ENCODE assay signal across 24 mouse cellular contexts in genomic region chr6:39033676-39034075, GRCm38 (mm10).
DNase-seq lines count a peak whose midpoint lies in the region; ATAC-seq and TF ChIP-seq lines count a peak whose summit lies in the region.
"Had no signal": no experiment of that assay in that cellular context is flagged by ENCODE, and none has a peak within 500 bp of the region (broad histone marks: within the 10 kb centered on the region; RNA-seq: fewer than 3 reads in every experiment).

No protein-coding gene starts in this region.

- no peak overlapping the region for H3K4me3 ChIP-seq in kidney, embryonic 15.5 days (replicated peaks)
- no peak overlapping the region for H3K4me3 ChIP-seq in kidney, embryonic 14.5 days (ENCODE audit: low read length)
- no peak overlapping the region for H3K4me3 ChIP-seq in C2C12 (ENCODE audit: insufficient read depth, poor library complexity, severe bottlenecking)
- H3K4me3 ChIP-seq: embryonic facial prominence, embryonic 13.5 days; embryonic facial prominence, embryonic 15.5 days; erythroblast, embryonic 14.5 days; forebrain, embryonic 10.5 days; forebrain, embryonic 12.5 days had no signal

- H3K9me3 ChIP-seq in kidney, embryonic 15.5 days (replicated peaks), result no peaks in the 10 kb centered on the region
- H3K9me3 ChIP-seq in kidney, embryonic 14.5 days (ENCODE audit: control insufficient read depth, low read length), result no peaks in the 10 kb centered on the region
- H3K9me3 ChIP-seq: embryonic facial prominence, embryonic 13.5 days; embryonic facial prominence, embryonic 15.5 days; forebrain, embryonic 10.5 days; forebrain, embryonic 12.5 days had no signal

- H3K27me3 ChIP-seq in kidney, embryonic 15.5 days, result no peaks in the 10 kb centered on the region
- H3K27me3 ChIP-seq in kidney, embryonic 14.5 days (ENCODE audit: control insufficient read depth, insufficient read depth, low read length), result no peaks in the 10 kb centered on the region
- no peaks in the 10 kb centered on the region for H3K27me3 ChIP-seq in C2C12 (ENCODE audit: control insufficient read depth, insufficient read depth, insufficient read length)
- H3K27me3 ChIP-seq: embryonic facial prominence, embryonic 13.5 days; embryonic facial prominence, embryonic 15.5 days had no signal

- H3K79me2 ChIP-seq in C2C12 (ENCODE audit: control insufficient read depth, insufficient read depth), result no peaks in the 10 kb centered on the region

- H3K4me1 ChIP-seq in kidney, embryonic 15.5 days, result peaks cover 19% of the 10 kb centered on the region
- 0 out of 2 replicates have a peak, but pooled peaks cover 3% of the 10 kb centered on the region for H3K4me1 ChIP-seq in kidney, embryonic 14.5 days (ENCODE audit: control insufficient read depth, insufficient read depth, low read length)
- H3K4me1 ChIP-seq: embryonic facial prominence, embryonic 15.5 days had no signal

- no peaks in the 10 kb centered on the region for H3K36me3 ChIP-seq in kidney, embryonic 15.5 days
- no peaks in the 10 kb centered on the region for H3K36me3 ChIP-seq in kidney, embryonic 14.5 days (ENCODE audit: control insufficient read depth, insufficient read depth, low read length)
- H3K36me3 ChIP-seq in C2C12 (ENCODE audit: control insufficient read depth, insufficient read depth), result no peaks in the 10 kb centered on the region
- H3K36me3 ChIP-seq: embryonic facial prominence, embryonic 13.5 days; embryonic facial prominence, embryonic 15.5 days; forebrain, embryonic 10.5 days; forebrain, embryonic 12.5 days had no signal

- no peak overlapping the region for H3K9ac ChIP-seq in kidney, embryonic 15.5 days
- H3K9ac ChIP-seq in kidney, embryonic 14.5 days (ENCODE audit: low read depth, low read length), result no peak overlapping the region
- H3K9ac ChIP-seq: embryonic facial prominence, embryonic 13.5 days; embryonic facial prominence, embryonic 15.5 days; forebrain, embryonic 12.5 days had no signal

- H3ac ChIP-seq in C2C12 (ENCODE audit: control insufficient read depth, insufficient read length, low read depth), result no peak overlapping the region

- no peak overlapping the region for H3K4me2 ChIP-seq in kidney, embryonic 15.5 days
- H3K4me2 ChIP-seq in kidney, embryonic 14.5 days (replicated peaks; ENCODE audit: low read depth, low read length), result no peak overlapping the region
- H3K4me2 ChIP-seq: embryonic facial prominence, embryonic 13.5 days; embryonic facial prominence, embryonic 15.5 days; forebrain, embryonic 12.5 days had no signal

- peak; percentile 18 for DNase-seq in gastrocnemius, adult 18-20 months (ENCODE audit: low spot score)
- no peak for DNase-seq in gastrocnemius, postnatal 14 days
- DNase-seq in right cerebral cortex, adult 2 months (ENCODE audit: low spot score in 2 of 2), result no peak
- DNase-seq: adrenal gland, adult 2 months; adrenal gland, postnatal 10 days; adrenal gland, postnatal 25 days; B cell, adult 2 months; cerebellum, adult 11 months; cerebellum, adult 18-20 months; cerebellum, adult 8-10 months; cerebellum, adult 9-11 months; cerebellum, postnatal 14 days; cerebellum, postnatal 36 days; embryo, embryonic 11 days had no signal

- TF ChIP-seq CTCF in C2C12 (IDR thresholded peaks at IDR 0.05; ENCODE audit: control insufficient read depth, insufficient read depth, insufficient read length), result no peak

- WGBS in kidney, embryonic 15.5 days, result 63% methylated on average over 7 of the region's 7 CpGs
- 58% methylated on average over 7 of the region's 7 CpGs for WGBS in kidney, embryonic 14.5 days

- intact Hi-C loops in gastrocnemius, postnatal 14 days (cut with DNase I; ENCODE audit: low total_unique reads), result no loop called here

- no peaks in the 10 kb centered on the region for H3K79me3 ChIP-seq in C2C12 (ENCODE audit: low read depth)

- no peak for ATAC-seq in kidney, embryonic 15.5 days (replicated peaks; ENCODE audit: low FRiP score)
- no peak for ATAC-seq in kidney, embryonic 14.5 days (ENCODE audit: low FRiP score, low TSS enrichment)
- ATAC-seq: forebrain, embryonic 14.5 days; forebrain, embryonic 16.5 days had no signal

- H3K27ac ChIP-seq in kidney, embryonic 15.5 days, result 0 out of 2 replicates have a peak overlapping the region, but pooled peaks have one; percentile 54
- H3K27ac ChIP-seq in kidney, embryonic 14.5 days (ENCODE audit: low read depth, low read length), result no peak overlapping the region
- H3K27ac ChIP-seq: embryonic facial prominence, embryonic 13.5 days; embryonic facial prominence, embryonic 15.5 days; forebrain, embryonic 10.5 days; forebrain, embryonic 12.5 days had no signal

TF ChIP-seq in C2C12, 6 proteins besides CTCF, POLR2A, EP300 and RAD21:
- no peak for TF ChIP-seq MYOG (IDR thresholded peaks at IDR 0.05; ENCODE audit: control insufficient read depth, extremely low read depth, insufficient read length)
- peak; percentile 34 for TF ChIP-seq MYOD1 (IDR thresholded peaks at IDR 0.05; ENCODE audit: control insufficient read depth, insufficient read length, low read depth)
TF ChIP-seq in C2C12: peak in this region for 1.
